Mouse (Mus musculus): ENCODE results near the gene Katna1. TPM values are rescaled to one million over a fixed set of nuclear protein-coding genes. Genes with fewer than 3 reads are reported as not detected.

The Katna1 gene
- 69.1 and 71.3 TPM in 2 replicates for polyA plus RNA-seq (2016; fragmentation: Nextera tagmentation; extraction: Ambion mirVana)

DNA sequence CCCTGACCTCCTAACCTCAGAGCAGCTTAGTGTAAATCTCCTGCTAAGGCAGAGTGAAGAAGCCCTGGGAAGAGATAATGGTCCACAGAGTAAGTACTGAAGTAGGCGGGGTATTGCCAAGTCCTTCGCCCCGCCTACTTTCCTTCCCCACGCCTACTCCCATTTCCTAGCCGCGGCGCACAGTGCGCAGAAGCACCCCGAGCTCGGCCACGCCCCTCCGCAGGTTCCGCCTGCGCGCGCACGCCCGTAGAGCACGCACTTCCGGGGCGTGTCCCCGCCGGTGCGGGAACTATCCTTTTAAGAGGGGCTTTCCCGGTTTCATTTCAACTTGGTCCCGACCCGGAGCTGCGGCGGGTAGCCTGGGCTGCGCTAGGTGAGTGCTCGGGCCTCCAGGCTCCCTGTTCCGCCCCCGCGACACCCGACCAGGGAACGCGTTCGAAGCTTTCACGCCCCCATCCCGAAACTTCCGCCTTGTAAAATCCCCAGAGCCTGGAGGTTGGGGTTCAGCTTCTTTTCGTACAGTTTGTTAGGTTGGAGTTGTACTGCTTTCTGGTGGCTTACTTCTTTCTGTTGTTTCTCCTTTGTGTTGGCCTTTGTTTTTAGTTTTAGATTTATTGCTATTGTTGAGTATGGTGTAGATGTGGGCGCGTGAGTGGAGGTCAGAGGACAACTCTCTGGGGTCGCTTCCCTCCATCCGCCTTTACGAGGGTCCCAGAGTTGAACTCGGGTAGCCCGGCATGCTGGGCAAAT lies at the start of gene Katna1:
Katna1 (plus strand) TSS at position 250 of the 750 bp plus-strand sequence.
- peak within 1 kb of the TSS; percentile 93 for H3K4me3 ChIP-seq
- H3K4me1 ChIP-seq, result peaks cover 23% of the 10 kb centered on the region
- under 1% methylated on average over 49 of the region's 49 CpGs for WGBS
- no peaks in the 10 kb centered on the region for H3K9me3 ChIP-seq
- peaks cover 2% of the 10 kb centered on the region; the same call in 1 of the 2 replicates for H3K36me3 ChIP-seq (replicated peaks)
- H3K27me3 ChIP-seq (ENCODE audit: poor library complexity, severe bottlenecking), result no peaks in the 10 kb centered on the region
- peak within 1 kb of the TSS; percentile 90 for H3K27ac ChIP-seq
- DNase-seq (ENCODE audit: extremely low spot score, low spot score), result peak; percentile 93

DNA sequence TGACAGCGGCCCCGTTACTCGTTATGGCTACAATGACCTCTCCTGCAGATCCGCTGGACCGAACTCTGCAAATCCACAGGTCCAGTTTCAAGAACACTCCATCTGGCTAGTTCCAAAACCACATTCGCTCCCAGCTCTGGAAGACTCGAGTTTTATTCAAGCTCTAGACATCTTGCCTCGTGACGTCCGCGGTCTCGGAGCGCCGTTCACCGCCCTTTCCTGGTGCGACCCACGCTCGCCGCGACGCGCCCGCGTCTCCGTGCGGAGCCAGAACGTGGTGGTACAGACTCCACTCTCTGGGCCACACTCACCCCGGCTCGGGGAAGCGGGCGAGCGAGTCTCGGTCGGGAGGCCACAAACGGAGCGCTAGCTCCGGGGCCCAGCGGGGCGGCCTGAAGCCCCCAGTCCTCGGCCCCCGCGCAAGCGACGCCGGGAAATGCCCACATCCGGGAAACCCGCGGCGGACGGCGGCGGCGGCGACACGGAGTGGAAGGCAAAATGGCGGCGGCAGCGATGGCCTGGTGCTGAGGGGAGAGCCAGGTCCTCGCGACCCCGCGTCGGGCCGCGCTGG lies 45.0 kb upstream of the Katna1 start, which contains the start of the genes Pcmt1 and Lats1:
Pcmt1 (minus strand) TSS at position 406 of the 571 bp plus-strand sequence.
Lats1 (plus strand) TSS at position 484 of the 571 bp plus-strand sequence.
- Histone ChIP-seq H3K27ac (peak within 1 kb of the TSS; percentile 99), H3K4me1 (peaks cover 34% of the 10 kb centered on the region), H3K27me3 (ENCODE audit: poor library complexity, severe bottlenecking) (no peaks in the 10 kb centered on the region), H3K36me3 (replicated peaks) (peaks cover 44% of the 10 kb centered on the region), H3K4me3 (peak within 1 kb of the TSS; percentile 99), H3K9me3 (no peaks in the 10 kb centered on the region)
- peak; percentile 88 for DNase-seq (ENCODE audit: extremely low spot score, low spot score)
- under 1% methylated on average over 49 of the region's 65 CpGs for WGBS

DNA sequence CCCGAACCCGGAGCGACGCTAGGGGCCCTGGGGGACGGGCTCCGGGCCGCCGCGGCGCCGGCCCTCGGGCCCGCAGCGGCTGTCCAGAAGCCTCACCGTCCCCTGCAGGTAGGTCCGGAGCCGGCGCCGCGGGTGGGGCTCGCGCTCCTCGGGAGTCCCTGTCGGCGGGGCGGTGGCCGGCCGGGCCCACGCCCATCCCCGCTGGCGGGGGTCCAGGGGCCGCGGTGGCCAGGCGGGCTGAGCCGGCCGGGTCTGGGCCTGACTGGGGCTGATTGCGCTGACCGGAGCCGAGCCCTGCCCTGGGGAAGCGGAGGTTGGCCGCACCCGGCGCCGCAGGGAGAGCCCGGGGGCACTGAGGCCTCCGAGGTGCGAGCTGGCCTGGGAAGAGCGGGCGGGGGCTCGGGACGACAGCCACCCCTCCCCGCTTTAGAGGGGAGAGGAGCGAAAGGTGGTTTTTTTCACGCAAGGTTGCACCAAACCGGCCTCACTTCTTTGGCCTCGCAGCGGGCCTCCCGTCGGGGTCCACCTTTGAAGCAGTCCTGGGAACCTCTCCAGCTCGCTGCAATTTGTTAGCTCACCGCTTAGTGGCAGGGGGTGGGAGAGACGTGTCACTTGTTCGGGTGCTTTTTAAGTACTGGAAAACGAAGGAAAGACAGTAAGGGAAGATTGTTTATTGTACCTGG lies 44.3 kb upstream of the Katna1 start:
- H3K27me3 ChIP-seq (ENCODE audit: poor library complexity, severe bottlenecking), result no peaks in the 10 kb centered on the region
- peak overlapping the region; percentile 99 for H3K27ac ChIP-seq
- peak; percentile 70 for DNase-seq (ENCODE audit: extremely low spot score, low spot score)
- H3K9me3 ChIP-seq, result no peaks in the 10 kb centered on the region
- peaks cover 41% of the 10 kb centered on the region for H3K36me3 ChIP-seq (replicated peaks)
- WGBS, result under 1% methylated on average over 64 of the region's 64 CpGs
- H3K4me1 ChIP-seq, result peaks cover 34% of the 10 kb centered on the region
- H3K4me3 ChIP-seq, result peak overlapping the region; percentile 99

DNA sequence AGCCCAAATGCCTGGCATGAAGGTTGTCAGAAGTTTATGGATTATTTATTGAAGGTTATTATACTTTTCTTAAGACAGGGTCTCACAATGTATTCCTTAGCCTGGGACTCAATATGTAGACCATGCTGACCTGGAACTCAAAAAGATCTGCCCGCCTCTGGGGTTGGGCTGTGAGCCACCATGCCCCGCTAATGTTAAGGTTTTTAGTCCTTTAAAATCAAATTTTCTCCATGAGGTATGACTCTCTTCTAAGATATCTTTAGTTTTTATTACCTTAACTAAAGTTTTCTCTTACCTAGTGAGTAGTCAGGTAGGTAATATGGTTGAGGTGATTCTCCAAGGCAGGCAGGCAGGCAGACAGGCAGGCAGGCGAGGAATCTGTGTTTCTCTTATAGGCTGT lies 43.6 kb upstream of the Katna1 start:
- Histone ChIP-seq H3K27me3 (ENCODE audit: poor library complexity, severe bottlenecking) (no peaks in the 10 kb centered on the region), H3K9me3 (no peaks in the 10 kb centered on the region), H3K27ac (peak overlapping the region; percentile 99; the same call in 1 of the 2 replicates), H3K4me1 (peaks cover 34% of the 10 kb centered on the region), H3K36me3 (replicated peaks) (peaks cover 40% of the 10 kb centered on the region), H3K4me3 (peak overlapping the region; percentile 99)
- 75% methylated on average over 3 of the region's 3 CpGs for WGBS
- no peak for DNase-seq (ENCODE audit: extremely low spot score, low spot score)

DNA sequence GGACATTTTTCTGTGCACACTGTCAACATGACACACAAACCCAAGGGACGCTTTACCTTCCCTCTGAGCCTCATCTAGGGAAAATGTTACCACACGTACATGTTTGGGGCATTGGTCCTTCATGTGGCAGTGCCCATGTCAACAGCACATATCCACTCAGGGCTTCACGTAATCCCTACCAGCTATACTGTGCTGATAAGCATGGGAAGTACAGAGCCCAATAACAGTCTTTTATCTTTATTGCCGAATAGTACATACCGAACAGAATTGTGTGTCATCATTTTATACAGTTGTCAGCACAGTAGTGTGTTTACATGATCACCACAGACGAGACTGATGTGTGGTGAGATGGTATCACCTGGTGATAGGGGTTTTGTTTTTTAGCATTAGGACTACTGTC lies 38.9 kb upstream of the Katna1 start:
- DNase-seq (ENCODE audit: extremely low spot score, low spot score), result no peak
- no peaks in the 10 kb centered on the region for H3K27me3 ChIP-seq (ENCODE audit: poor library complexity, severe bottlenecking)
- 97% methylated on average over 6 of the region's 6 CpGs for WGBS

DNA sequence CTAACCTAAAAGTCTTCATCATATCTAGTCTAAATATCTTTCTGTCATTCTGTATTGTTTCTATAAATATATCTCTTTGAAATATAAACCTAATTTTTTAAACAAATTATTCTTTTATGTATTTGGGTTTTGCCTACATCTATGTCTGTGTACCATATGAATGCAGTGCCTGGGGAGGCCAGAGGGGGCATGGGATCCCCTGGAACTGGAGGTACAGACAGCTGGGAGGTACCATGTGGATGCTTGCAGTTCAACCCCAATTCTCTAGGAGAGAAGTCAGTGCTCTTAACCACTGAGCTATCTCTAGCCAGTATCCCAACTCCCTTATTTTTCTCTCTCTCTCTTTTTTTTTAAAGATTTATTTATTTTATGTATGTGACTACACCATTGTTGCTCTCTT lies 30.5 kb upstream of the Katna1 start:
- no peak overlapping the region for H3K27ac ChIP-seq
- no peak overlapping the region for H3K4me3 ChIP-seq
- no peaks in the 10 kb centered on the region for H3K4me1 ChIP-seq
- H3K9me3 ChIP-seq, result no peaks in the 10 kb centered on the region
- DNase-seq (ENCODE audit: extremely low spot score, low spot score), result no peak
- no peaks in the 10 kb centered on the region for H3K27me3 ChIP-seq (ENCODE audit: poor library complexity, severe bottlenecking)
- H3K36me3 ChIP-seq (replicated peaks), result peaks cover 93% of the 10 kb centered on the region

More for the DNA sequence above, 38.9 kb upstream of the Katna1 start:
- no peak overlapping the region for H3K4me3 ChIP-seq
- H3K27ac ChIP-seq, result no peak overlapping the region
- H3K36me3 ChIP-seq (replicated peaks), result peaks cover 38% of the 10 kb centered on the region
- peaks cover 15% of the 10 kb centered on the region for H3K4me1 ChIP-seq
- no peaks in the 10 kb centered on the region for H3K9me3 ChIP-seq

DNA sequence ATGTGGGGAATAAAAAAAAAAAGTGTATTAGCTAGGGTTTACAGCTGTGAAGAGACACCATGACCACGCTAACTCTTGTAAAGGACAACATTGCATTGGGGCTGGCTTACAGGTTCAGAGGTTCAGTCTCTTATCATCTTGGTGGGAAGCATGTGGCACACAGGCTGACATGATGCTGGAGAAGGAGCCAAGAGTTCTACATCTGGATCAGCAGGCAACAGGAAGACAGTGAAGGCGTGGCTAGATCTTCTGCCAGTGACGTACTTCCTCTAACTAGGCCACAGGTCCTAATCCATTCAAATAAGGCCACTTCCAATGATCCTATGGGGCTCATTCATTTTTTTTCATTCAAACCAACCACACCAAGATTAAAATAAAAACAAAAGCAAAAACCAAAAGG lies 25.7 kb upstream of the Katna1 start:
- H3K36me3 ChIP-seq (replicated peaks), result peaks cover 98% of the 10 kb centered on the region
- no peak for DNase-seq (ENCODE audit: extremely low spot score, low spot score)
- 90% methylated on average over 3 of the region's 3 CpGs for WGBS
- no peaks in the 10 kb centered on the region for H3K27me3 ChIP-seq (ENCODE audit: poor library complexity, severe bottlenecking)
- H3K9me3 ChIP-seq, result no peaks in the 10 kb centered on the region
- no peaks in the 10 kb centered on the region for H3K4me1 ChIP-seq
- H3K27ac ChIP-seq, result no peak overlapping the region
- H3K4me3 ChIP-seq, result no peak overlapping the region

DNA sequence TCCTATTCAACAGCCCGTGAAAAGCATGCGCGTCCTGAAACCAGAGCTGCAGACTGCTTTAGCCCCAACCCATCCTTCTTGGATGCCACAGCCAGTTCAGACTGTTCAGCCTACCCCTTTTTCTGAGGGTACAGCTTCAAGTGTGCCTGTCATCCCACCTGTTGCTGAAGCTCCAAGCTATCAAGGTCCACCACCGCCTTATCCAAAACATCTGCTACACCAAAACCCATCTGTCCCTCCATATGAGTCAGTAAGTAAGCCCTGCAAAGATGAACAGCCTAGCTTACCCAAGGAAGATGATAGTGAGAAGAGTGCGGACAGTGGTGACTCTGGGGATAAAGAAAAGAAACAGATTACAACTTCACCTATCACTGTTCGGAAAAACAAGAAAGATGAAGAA lies 23.2 kb upstream of the Katna1 start:
- Histone ChIP-seq H3K4me3 (no peak overlapping the region), H3K36me3 (replicated peaks) (peaks cover 96% of the 10 kb centered on the region), H3K9me3 (no peaks in the 10 kb centered on the region), H3K4me1 (no peaks in the 10 kb centered on the region), H3K27ac (no peak overlapping the region), H3K27me3 (ENCODE audit: poor library complexity, severe bottlenecking) (no peaks in the 10 kb centered on the region)
- 95% methylated on average over 6 of the region's 6 CpGs for WGBS
- no peak for DNase-seq (ENCODE audit: extremely low spot score, low spot score)

DNA sequence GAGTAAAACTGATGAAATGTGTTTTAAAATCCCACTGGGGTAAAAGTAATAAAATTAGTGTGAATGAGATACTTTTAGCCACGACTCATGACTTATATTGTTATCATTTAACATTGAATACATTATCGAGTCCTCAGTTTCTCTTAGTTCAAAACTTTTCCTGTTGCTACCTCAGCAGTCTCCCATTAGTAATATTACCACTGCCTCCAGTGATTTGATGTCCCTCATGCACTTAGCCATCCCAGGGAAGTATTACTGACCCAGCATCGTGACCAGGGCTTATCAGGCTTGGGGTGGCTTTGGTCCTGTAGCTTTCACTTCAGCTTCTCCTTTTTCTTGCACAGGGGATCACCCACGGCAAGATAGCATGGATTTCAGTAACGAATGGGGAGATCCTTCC lies 15.7 kb upstream of the Katna1 start:
- WGBS, result 87% methylated on average over 5 of the region's 5 CpGs
- no peak for DNase-seq (ENCODE audit: extremely low spot score, low spot score)

DNA sequence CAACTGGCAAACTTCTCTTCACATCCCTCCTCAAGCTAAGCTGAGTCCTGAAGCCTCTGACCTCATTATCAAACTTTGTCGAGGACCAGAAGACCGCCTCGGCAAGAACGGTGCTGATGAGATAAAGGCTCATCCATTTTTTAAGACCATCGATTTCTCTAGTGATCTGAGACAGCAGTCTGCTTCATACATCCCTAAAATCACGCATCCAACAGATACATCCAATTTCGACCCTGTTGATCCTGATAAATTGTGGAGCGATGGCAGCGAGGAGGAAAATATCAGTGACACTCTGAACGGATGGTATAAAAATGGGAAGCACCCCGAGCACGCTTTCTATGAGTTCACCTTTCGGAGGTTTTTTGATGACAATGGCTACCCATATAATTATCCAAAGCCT lies 13.3 kb upstream of the Katna1 start:
- H3K27ac ChIP-seq, result no peak overlapping the region
- H3K36me3 ChIP-seq (replicated peaks), result peaks cover 85% of the 10 kb centered on the region
- DNase-seq (ENCODE audit: extremely low spot score, low spot score), result no peak
- H3K9me3 ChIP-seq, result no peaks in the 10 kb centered on the region
- WGBS, result 96% methylated on average over 13 of the region's 13 CpGs
- H3K4me3 ChIP-seq, result no peak overlapping the region
- no peaks in the 10 kb centered on the region for H3K27me3 ChIP-seq (ENCODE audit: poor library complexity, severe bottlenecking)
- no peaks in the 10 kb centered on the region for H3K4me1 ChIP-seq

More for the DNA sequence above, 15.7 kb upstream of the Katna1 start:
- Histone ChIP-seq H3K4me1 (no peaks in the 10 kb centered on the region), H3K27ac (no peak overlapping the region), H3K4me3 (no peak overlapping the region), H3K9me3 (no peaks in the 10 kb centered on the region), H3K36me3 (replicated peaks) (peaks cover 95% of the 10 kb centered on the region), H3K27me3 (ENCODE audit: poor library complexity, severe bottlenecking) (no peaks in the 10 kb centered on the region)

DNA sequence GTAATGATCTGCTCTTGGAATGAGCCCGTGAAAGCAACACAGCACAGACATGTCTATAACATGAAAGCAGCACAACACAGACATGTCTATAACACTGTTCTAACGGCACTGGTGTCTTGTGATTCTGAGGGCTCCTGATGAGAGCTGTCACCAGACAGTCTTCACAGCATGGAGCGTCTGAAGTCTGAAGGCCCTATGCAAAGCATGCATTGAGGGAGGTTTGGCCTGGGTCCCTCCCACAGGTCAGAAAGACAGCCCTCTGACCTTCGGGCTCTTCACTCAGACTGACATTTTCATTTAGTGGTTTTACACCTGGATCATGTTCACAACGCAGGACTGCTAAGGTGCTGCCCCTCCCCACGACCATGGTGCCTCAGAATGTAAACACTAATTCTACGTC lies 10.7 kb upstream of the Katna1 start:
- no peak for DNase-seq (ENCODE audit: extremely low spot score, low spot score)
- Histone ChIP-seq H3K27me3 (ENCODE audit: poor library complexity, severe bottlenecking) (no peaks in the 10 kb centered on the region), H3K4me3 (no peak overlapping the region), H3K27ac (no peak overlapping the region), H3K9me3 (no peaks in the 10 kb centered on the region), H3K36me3 (replicated peaks) (peaks cover 66% of the 10 kb centered on the region), H3K4me1 (no peaks in the 10 kb centered on the region)
- WGBS, result 86% methylated on average over 7 of the region's 7 CpGs

DNA sequence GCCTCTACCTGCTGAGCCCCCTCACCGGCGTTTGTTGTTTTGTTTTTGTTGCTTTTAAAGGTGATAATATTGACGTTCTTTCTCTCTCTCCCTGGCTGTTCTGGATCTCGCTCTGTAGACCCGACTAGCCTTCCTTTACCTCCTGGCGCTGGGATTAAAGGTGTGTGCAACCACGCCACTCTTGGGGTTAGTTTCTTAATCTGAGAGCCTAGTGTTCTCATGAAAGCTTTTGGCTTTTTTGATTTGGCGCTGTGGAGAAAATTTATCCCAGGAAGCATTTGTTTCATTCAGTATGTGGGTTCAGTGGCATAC lies 657 bp downstream of the Katna1 start:
- Histone ChIP-seq H3K9me3 (no peaks in the 10 kb centered on the region), H3K36me3 (replicated peaks) (peaks cover 2% of the 10 kb centered on the region; the same call in 1 of the 2 replicates), H3K27ac (peak overlapping the region; percentile 90), H3K4me3 (peak overlapping the region; percentile 93), H3K27me3 (ENCODE audit: poor library complexity, severe bottlenecking) (no peaks in the 10 kb centered on the region), H3K4me1 (peaks cover 26% of the 10 kb centered on the region)
- WGBS, result 0% methylated on average over 8 of the region's 8 CpGs
- DNase-seq (ENCODE audit: extremely low spot score, low spot score), result no peak

DNA sequence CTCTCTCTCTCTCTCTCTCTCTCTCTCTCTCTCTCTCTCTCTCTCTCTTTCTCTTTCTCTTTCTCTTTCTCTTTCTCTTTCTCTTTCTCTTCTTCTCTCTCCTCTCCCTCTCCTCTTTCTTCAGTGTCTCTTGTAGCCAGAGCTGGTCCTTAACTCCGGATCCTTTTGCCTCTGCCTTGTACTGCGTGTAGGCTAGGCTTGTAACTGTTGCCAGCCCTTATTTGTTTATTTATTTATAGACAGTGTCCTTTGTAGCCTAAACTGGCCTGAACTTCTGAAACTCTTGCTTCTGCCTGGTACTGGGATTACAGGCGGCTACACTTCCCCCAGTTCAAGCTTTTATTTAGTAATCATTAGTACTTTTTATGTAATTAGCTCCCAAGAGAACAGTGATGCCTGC lies 1.2 kb downstream of the Katna1 start:
- no peaks in the 10 kb centered on the region for H3K27me3 ChIP-seq (ENCODE audit: poor library complexity, severe bottlenecking)
- H3K27ac ChIP-seq, result no peak overlapping the region; the same call in 1 of the 2 replicates
- peak overlapping the region; percentile 93 for H3K4me3 ChIP-seq
- peaks cover 2% of the 10 kb centered on the region; the same call in 1 of the 2 replicates for H3K36me3 ChIP-seq (replicated peaks)
- no peak for DNase-seq (ENCODE audit: extremely low spot score, low spot score)
- H3K4me1 ChIP-seq, result peaks cover 26% of the 10 kb centered on the region
- H3K9me3 ChIP-seq, result no peaks in the 10 kb centered on the region
- 27% methylated on average over 3 of the region's 3 CpGs for WGBS

Data from forebrain, embryonic 10.5 days (tissue).